Mouse (Mus musculus) megakaryocyte, embryonic 14.5 days (primary cell): Measurements from ENCODE around the gene Tnxb. TPM values are rescaled to one million over a fixed set of nuclear protein-coding genes. Genes with fewer than 3 reads are reported as not detected.
A peak's percentile ranks its signal among the peaks of the same experiment; 100 is the strongest.

Source experiments
- H3K27me3 ChIP-seq: replicated peaks from 2 replicates; pipeline ENCODE3; 2012; ENCODE audit warnings: inconsistent platforms
- H3K36me3 ChIP-seq: replicated peaks from 2 replicates; pipeline ENCODE3; 2012; ENCODE audit warnings: low read length, inconsistent platforms, mixed read lengths
- H3K4me1 ChIP-seq: 2 replicates; pipeline ENCODE4 v1.6.1; 2012; ENCODE audit warnings: inconsistent platforms
- H3K4me3 ChIP-seq: replicated peaks from 2 replicates; pipeline ENCODE3; 2012; ENCODE audit warnings: moderate library complexity, mild to moderate bottlenecking, inconsistent platforms
- H3K9me3 ChIP-seq: 2 replicates; pipeline ENCODE4 v1.6.1; 2012; ENCODE audit warnings: inconsistent platforms
- FLI1 ChIP-seq: IDR thresholded peaks from 2 replicates; pipeline ENCODE4 v1.6.1; 2012; ENCODE audit warnings: low read length, inconsistent platforms, mixed read lengths
- GATA1 ChIP-seq: IDR thresholded peaks from 3 replicates; pipeline ENCODE4 v1.6.1; 2012; ENCODE audit warnings: mixed read lengths, low read length, inconsistent platforms, borderline replicate concordance
- polyA plus RNA-seq: library from polyadenylated mRNA; stranded (reverse); fragments of >175 nt; gene quantifications from 2 replicates; pipeline ENCODE4 v1.2.3, GENCODE M21; 2012; ENCODE audit warnings: low replicate concordance; ENCODE audit not compliant: insufficient read depth

Gene Tnxb
- polyA plus RNA-seq, 1 experiment: 0.03 TPM

GRCm38 (mm10) chr17:34672246-34672792 lies 2.0 kb downstream of the Tnxb start:
- peaks cover 19% of the 10 kb centered on the region; the same call in 1 of the 2 replicates for H3K4me1 ChIP-seq
- peaks cover 22% of the 10 kb centered on the region for H3K9me3 ChIP-seq
- H3K36me3 ChIP-seq: no peaks in the 10 kb centered on the region
- TF ChIP-seq FLI1 (no peak), GATA1 (no peak)
- H3K4me3 ChIP-seq: peak overlapping the region; percentile 50
- H3K27me3 ChIP-seq: peaks cover 86% of the 10 kb centered on the region

DNA sequence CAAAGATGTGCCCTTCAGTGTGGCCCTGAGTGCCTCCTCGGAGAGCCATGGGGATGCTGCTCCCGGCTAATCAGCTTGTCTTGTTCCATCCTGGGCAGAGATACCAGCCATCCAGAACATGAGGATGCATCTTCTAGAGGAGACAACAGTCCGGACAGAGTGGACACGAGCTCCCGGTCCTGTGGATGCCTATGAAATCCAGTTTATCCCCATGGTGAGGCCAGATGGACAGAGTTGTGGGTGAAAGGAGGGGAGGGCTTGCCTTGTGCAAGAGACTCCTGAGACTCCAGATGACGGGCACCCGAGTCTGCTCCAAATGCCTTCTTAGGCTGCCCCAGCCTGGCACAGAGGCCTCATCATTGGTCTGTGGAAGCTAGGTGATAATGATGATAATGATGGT lies 2.8 kb downstream of the Tnxb start:
- TF ChIP-seq FLI1 (no peak), GATA1 (no peak)
- no peaks in the 10 kb centered on the region for H3K36me3 ChIP-seq
- peaks cover 19% of the 10 kb centered on the region; the same call in 1 of the 2 replicates for H3K4me1 ChIP-seq
- H3K27me3 ChIP-seq: peaks cover 83% of the 10 kb centered on the region
- peaks cover 15% of the 10 kb centered on the region for H3K9me3 ChIP-seq
- H3K4me3 ChIP-seq: no peak overlapping the region

DNA sequence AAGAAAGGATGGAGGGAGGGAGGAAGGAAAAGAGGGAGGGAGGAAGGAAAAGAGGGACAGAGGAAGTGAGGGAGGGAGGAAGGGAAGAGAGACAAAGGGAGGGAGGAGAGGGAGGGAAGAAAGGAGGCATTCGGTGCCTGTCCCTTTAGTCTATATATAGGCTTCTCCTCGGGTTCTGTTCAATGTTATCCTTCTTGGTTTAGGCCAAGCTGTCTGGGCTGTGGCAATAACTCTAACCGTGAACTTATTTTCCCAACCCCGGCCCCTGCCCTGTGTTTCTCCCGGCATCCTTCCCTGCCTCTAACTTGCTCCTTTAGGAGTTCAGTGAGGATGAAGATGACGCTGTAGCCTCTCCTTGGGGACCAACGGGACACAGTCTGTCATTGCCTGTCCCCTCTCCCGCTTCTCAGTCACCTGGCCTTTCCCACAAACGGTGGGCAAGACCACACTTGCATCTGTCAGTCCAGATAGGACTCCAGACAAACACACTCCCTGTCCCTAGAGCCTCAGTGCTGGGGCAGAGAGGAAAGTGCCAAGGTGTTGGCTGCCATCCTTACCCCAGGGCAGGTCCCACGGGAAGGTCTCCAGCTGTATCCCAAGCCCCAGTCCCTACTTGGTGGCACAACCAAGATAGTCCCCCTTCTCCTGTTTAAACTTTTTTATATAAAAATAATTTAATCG lies 4.3 kb downstream of the Tnxb start:
- TF ChIP-seq FLI1 (no peak), GATA1 (no peak)
- H3K36me3 ChIP-seq: no peaks in the 10 kb centered on the region
- no peak overlapping the region for H3K4me3 ChIP-seq
- peaks cover 15% of the 10 kb centered on the region for H3K9me3 ChIP-seq
- peaks cover 19% of the 10 kb centered on the region; the same call in 1 of the 2 replicates for H3K4me1 ChIP-seq
- H3K27me3 ChIP-seq: peaks cover 92% of the 10 kb centered on the region

DNA sequence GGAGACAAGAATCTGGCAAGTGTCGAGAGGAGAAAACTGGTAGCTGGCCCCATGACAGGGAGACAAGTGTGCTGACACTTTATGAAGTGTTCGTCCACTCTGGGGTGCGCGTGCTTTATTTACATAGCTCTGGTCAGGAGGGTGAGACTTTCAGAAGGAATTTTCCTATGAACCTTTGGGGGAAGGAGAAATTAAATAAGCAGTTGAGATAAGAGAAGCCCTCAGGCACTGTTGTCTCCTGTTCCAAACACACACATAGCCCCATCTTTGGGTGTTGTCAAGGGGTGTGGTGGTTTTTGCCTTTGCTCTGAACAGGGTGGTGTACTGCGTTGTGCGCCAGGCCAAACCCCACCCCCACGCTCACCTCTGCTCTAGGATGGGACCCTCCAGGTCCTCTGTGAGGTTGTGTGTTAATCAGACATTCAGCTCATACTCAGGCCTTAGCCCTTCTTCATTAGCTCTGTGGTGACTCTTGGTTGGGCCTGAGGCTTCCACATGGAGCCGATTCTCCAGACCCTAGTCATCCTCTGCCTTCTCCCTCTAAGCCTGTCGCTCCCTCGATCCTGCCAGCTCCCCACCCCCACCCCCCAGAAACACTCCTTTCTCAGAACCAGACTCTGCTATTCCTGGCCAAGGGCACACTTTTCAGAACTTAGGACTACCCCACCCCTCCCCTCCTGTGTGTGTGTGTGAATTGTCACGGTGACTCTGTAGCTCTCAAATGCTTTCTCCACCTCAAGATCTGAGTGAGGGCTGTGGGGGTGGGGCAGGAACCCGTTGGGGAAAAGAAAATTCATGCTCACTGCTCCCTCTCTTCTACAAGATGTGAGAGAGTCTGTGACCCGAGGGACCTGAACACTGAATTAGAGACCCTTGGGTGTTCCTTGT lies 5.1 kb downstream of the Tnxb start:
- Histone ChIP-seq H3K36me3 (no peaks in the 10 kb centered on the region), H3K27me3 (peaks cover 91% of the 10 kb centered on the region), H3K4me1 (peaks cover 24% of the 10 kb centered on the region; the same call in 1 of the 2 replicates), H3K4me3 (no peak overlapping the region), H3K9me3 (peaks cover 15% of the 10 kb centered on the region)
- TF ChIP-seq FLI1 (no peak), GATA1 (no peak)

DNA sequence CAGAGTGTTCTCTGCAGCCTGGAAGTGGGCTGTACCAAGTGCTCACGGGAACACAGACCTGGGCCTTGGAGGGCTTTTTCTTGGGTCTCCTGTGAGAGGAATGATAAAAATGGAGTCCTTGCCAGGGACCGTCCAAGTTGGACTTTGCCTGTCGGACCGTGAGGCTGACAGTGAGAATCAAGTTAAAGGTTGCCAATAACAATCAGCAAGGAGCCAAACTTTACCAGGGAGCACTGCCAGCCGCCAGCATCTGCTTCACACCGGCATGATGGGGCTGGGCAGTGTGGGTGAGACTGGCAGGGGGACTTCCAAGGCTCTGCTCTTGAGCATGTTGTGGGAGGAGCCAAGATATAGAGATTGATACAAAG lies 5.7 kb downstream of the Tnxb start:
- H3K4me3 ChIP-seq: no peak overlapping the region
- peaks cover 29% of the 10 kb centered on the region for H3K4me1 ChIP-seq
- TF ChIP-seq GATA1 (no peak), FLI1 (no peak)
- H3K9me3 ChIP-seq: peaks cover 15% of the 10 kb centered on the region
- no peaks in the 10 kb centered on the region for H3K36me3 ChIP-seq
- peaks cover 90% of the 10 kb centered on the region for H3K27me3 ChIP-seq

GRCm38 (mm10) chr17:34676671-34677070 lies 6.3 kb downstream of the Tnxb start:
- no peaks in the 10 kb centered on the region for H3K36me3 ChIP-seq
- peaks cover 90% of the 10 kb centered on the region for H3K27me3 ChIP-seq
- no peak overlapping the region for H3K4me3 ChIP-seq
- H3K9me3 ChIP-seq: peaks cover 10% of the 10 kb centered on the region
- H3K4me1 ChIP-seq: peaks cover 30% of the 10 kb centered on the region
- no peak for TF ChIP-seq GATA1
- TF ChIP-seq FLI1: no peak

DNA sequence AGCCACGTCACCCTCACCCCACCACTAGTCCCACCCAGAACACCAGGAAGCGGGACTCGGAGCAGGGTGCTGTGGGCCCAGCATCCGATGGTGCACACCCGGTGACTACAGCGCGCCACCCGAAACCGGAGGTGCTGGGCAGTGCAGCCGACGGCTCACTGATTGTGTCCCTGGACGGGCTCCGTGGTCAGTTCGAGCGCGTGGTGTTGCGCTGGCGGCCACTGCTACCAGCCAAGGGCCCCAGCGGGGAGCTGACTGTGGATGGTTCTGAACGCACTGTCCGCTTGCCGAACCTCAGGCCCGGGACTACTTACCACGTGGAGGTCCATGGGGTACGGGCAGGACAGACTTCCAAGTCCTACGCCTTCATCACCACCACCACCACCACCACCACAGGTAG lies 9.9 kb downstream of the Tnxb start:
- H3K9me3 ChIP-seq: no peaks in the 10 kb centered on the region
- no peaks in the 10 kb centered on the region for H3K36me3 ChIP-seq
- no peak for TF ChIP-seq GATA1
- no peak for TF ChIP-seq FLI1
- peaks cover 44% of the 10 kb centered on the region for H3K4me1 ChIP-seq
- H3K27me3 ChIP-seq: peaks cover 91% of the 10 kb centered on the region
- no peak overlapping the region for H3K4me3 ChIP-seq

GRCm38 (mm10) chr17:34680621-34681020 lies 10.3 kb downstream of the Tnxb start:
- no peaks in the 10 kb centered on the region for H3K9me3 ChIP-seq
- H3K36me3 ChIP-seq: no peaks in the 10 kb centered on the region
- H3K4me1 ChIP-seq: peaks cover 49% of the 10 kb centered on the region
- no peak for TF ChIP-seq GATA1
- TF ChIP-seq FLI1: no peak
- peaks cover 91% of the 10 kb centered on the region for H3K27me3 ChIP-seq
- H3K4me3 ChIP-seq: no peak overlapping the region

DNA sequence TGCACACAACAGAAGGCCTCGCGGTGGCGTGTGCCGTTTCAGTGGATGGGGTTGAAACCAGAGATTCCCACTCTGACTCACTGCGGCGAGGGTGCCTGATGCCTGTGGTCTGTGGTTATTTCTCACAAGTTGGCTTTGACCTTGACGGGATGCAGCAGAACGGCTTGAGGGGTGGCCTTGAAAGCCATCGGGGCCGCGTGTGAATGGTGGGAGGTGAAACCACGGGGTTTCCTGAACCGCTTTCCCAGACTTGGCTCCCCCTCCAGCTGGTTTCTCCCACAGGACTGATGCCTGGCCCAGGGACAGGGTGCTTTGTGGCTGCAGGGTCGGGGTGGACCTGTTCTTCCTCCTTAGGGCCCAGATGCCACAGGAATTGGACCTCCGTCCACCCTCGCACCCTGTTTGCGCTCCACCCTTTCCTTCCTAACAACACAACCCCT lies 10.8 kb downstream of the Tnxb start:
- peak overlapping the region; percentile 76 for H3K4me3 ChIP-seq
- no peak for TF ChIP-seq GATA1
- TF ChIP-seq FLI1: no peak
- peaks cover 91% of the 10 kb centered on the region for H3K27me3 ChIP-seq

More for the DNA sequence above, 10.8 kb downstream of the Tnxb start:
- peaks cover 49% of the 10 kb centered on the region for H3K4me1 ChIP-seq
- no peaks in the 10 kb centered on the region for H3K9me3 ChIP-seq
- H3K36me3 ChIP-seq: no peaks in the 10 kb centered on the region
